Mouse (Mus musculus) small intestine, adult 10 weeks (tissue): ENCODE measurements around the gene Akp3. TPM values are rescaled to one million over a fixed set of nuclear protein-coding genes. Genes with fewer than 3 reads are reported as not detected.

ENCODE experiments used
- polyA plus RNA-seq: library from polyadenylated mRNA; stranded (reverse); fragments of 350-450 nt; fragmentation: Illumina TruSeq; extraction: RNeasy Lipid Tissue Mini Kit (QIAGEN cat#74804); gene quantifications from one replicate; pipeline ENCODE4 v1.2.3, GENCODE M21; 2014; ENCODE audit warnings: low replicate concordance

The Akp3 gene
- 179 TPM for polyA plus RNA-seq

DNA sequence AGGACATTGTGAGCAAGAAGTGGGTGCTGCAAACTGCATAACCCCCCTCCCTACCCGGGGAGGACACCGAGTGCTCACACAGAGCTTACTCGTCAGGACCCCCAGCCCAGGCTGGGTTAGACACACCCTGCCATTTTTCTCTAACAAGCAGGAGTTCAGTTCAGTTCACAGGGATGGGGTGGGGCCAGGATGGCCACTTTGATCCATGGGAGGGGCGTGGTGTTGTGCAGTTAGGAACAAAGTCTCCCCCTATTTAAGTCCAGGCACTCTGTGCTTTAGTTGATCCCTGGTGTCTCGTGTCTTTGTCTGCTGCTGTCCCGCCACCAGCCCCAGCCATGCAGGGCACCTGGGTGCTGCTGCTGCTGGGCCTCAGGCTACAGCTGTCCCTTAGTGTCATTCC lies at the start of gene Akp3:
TSS of gene Akp3 (plus strand) at position 301 of the 400 bp plus-strand sequence.

DNA sequence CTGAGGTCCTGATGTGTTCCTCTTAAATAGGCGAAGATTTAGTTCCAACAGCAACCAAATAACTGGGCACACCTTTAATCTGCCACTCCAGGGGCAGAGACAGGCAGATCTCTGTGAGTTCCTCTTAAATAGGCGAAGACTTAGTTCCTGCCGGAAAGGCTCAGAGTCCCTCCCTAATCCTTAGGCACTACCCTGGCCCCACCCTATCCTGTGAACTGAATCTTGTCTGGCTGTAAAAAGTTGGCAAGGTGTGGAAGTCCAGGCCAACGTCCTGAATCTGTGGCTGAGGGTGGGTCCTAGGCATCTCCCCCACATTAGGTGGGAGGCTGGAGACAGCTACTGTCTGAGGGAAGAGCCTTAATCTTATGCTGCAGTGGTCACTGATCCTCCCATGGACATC lies 34.9 kb upstream of the Akp3 start, which contains the start of gene Alppl2:
TSS of gene Alppl2 (minus strand) at position 101 of the 400 bp plus-strand sequence.

DNA sequence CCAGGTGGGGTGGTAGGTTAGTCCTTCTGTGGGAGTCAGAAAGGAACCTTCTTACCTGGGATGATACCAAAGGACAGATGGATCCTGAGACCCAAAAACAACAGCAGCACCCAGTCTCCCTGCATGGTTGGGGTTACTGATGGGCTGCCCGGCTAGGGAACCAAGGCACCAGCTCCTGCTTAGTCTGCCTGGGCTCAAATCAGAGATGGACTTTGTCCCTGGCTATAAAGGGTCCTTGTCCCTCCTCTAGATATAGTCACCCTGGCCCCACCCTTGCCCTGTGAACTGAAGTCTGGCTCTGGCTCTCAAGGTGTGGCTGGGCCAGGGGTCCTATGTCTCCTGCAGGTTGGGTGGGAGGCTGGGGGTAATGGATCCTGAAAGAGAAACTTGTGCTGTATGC lies 23.4 kb upstream of the Akp3 start, which contains the start of gene Alpi:
TSS of gene Alpi (minus strand) at position 196 of the 400 bp plus-strand sequence.

DNA sequence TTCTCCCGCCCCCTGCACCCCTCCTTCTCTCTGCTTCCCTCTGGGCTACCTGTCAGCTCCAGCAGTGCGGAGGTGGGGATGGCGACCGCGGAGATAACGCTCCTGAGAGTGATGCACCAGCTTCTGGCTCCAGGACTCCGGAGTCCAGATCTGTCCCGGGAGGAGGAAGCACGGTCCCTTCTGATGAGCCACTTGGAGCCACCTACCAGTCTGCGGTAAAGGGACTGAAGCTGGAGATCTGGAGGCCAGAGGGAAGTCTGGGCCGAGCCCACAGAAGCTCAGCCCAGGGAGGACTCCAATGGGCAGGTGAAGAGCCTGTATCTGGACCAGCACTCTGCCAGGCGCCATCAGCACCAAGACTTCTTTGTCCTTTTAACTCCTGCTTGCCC lies 31.4 kb downstream of the Akp3 start, which contains the start of gene Ecel1:
TSS of gene Ecel1 (minus strand) at position 323 of the 389 bp plus-strand sequence.

Other genes with a start within 250 kb of the Akp3 start
- gene Alppl2, start 35.0 kb upstream of the Akp3 start, polyA plus RNA-seq: 0.56 TPM
- 161 TPM for gene Alpi, start 23.4 kb upstream of the Akp3 start, polyA plus RNA-seq
- not detected for gene Ecel1, start 31.5 kb downstream of the Akp3 start, polyA plus RNA-seq
- gene Prss56, start 58.3 kb downstream of the Akp3 start, polyA plus RNA-seq: not detected
- not detected for gene Chrnd, start 65.6 kb downstream of the Akp3 start, polyA plus RNA-seq
- gene Chrng, start 79.7 kb downstream of the Akp3 start, polyA plus RNA-seq: not detected
- gene Eif4e2, start 88.9 kb downstream of the Akp3 start, polyA plus RNA-seq: 24.5 TPM
- gene Efhd1, start 139.4 kb downstream of the Akp3 start, polyA plus RNA-seq: 2.2 TPM
- 76.6 TPM for gene Gigyf2, start 202.0 kb downstream of the Akp3 start, polyA plus RNA-seq